Mouse (Mus musculus): ENCODE measurements around the gene Tmem110.

Tmem110 gene

DNA sequence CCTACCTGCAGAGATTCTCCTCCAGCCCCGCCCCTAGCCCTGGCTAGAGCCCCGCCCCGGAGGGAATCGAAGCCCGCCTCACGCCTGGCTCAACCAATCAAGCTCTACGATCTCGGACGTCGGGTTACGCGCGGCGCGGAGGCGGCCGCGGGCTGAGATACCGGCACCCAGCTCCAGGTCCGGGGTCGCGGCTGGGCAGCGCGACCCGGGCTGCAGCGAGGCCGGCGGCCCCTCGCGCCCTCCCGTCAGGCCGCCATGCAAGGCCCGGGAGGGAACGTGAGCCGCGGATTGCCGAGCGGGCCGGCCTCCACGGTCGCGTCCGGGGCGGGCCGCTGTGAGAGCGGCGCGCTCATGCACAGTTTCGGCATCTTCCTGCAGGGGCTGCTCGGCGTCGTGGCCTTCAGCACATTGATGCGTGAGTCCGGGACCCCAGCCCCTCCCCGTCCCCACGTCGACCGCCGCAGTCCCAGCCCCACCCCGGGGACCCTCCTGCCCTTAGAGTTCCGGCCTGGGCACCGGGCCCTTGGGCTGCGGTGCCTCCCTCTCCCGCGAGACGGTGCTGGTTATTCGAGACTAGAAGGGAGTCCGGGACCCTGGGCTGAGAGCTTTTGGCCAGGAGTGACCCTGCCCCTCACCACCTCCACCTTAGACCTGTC lies at the start of gene Tmem110:
Tmem110 (plus strand) TSS at position 115 of the 656 bp plus-strand sequence.
- peak; percentile 64 for DNase-seq (ENCODE audit: low read depth, low spot score)

DNA sequence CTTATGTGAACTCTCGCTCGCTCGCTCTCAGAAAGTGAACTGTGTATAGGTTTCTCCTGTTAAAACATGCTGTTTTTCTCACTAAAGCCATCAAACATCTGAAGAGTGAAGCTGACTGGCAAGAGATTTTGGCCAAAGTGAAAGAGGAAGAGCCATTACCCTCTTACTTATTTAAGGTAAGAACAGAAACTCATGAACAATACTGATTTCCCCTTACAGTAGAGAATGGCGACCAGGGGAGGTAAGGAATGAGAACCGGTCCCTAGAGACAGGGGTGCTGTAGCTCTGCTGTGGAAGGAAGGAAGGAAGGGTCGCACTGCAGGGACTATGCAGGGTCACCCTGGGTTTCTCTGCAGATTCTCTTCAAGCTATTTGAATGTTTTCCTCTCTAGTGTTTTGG lies 40.8 kb upstream of the Tmem110 start:
- no peak for DNase-seq (ENCODE audit: low read depth, low spot score)

DNA sequence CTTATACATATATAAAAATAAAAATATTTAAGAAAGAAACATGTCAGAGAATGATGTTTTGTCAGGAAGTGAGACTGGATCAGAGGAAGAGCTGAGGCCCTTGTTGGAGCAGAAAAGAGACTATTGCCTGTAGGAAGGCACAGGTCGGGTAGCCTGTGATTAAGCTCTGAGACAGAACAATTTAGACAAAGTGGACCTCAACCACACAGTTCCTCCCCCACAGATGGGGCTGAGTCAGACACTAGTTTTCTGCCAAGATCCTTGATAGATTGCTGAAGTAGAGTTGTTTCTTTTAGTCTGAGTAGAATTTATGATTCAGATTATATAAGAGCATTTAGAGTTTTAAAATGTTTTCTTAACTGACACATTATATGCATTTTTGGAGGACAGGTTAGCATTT lies 35.9 kb upstream of the Tmem110 start:
- peak; percentile 81 for DNase-seq (ENCODE audit: low read depth, low spot score)

DNA sequence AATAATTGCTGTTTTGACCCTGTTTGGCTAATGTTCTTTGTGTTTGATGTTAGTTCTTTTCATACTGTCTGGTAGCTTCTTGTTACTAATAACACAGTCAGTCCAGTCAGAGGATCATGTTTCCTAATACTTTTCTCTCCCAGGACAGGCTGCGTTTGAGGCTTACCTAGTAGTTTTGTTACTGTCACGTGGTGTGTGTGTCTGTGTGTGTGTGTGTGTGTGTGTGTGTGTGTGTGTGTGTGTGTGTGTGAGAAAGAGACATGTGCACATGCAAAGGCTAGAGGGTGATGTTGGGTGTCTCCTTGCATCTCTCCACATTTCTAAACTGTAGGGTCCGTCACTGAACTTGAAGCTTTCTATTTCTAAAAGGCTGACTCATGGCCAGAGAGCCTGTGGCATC lies 32.5 kb upstream of the Tmem110 start:
- DNase-seq (ENCODE audit: low read depth, low spot score) = no peak

DNA sequence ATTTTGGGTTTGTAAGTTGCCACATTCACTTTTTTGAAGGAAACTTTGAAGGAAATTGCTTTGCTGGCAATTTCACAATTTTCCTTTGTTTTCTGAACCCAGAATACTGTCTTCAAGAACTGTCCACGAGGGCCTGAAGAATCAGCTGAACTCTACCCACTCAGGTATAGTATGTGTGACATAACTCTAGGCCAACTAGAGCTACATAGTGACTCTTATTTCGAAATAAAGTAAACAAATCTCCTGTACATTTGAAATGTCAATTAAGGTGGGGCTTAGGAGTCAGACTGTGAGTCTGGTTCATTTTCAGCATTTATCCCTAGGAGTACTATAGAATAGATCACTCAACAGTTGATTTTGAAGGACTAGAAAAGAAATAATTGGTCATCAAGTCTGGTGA lies 23.6 kb upstream of the Tmem110 start:
- DNase-seq (ENCODE audit: low read depth, low spot score) = no peak

DNA sequence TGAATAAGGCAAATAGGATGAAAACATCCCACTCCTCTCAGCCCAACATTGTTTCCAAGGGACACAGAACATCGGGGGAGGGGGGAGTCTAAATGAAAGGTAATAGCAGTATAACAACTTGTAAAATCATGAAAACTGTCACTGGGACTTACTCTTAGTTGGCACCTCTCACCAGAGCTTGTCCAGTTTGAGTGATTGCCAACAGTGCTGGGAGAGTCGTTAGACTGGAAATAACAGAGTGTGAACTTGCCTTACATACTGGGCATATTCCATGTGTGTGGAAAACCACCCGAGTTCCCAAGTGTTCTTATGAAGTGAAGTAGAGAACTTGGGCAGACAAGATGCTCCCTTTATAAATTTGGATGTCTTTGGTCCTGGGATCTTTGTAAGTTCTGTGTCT lies 4.3 kb upstream of the Tmem110 start:
- DNase-seq (ENCODE audit: low read depth, low spot score) = no peak

GRCm38 (mm10) chr14:30824456-30824995 lies 864 bp upstream of the Tmem110 start:
- DNase-seq (ENCODE audit: low read depth, low spot score) = peak; percentile 65

- no peak for DNase-seq (ENCODE audit: low read depth, low spot score)
Measured at GRCm38 (mm10) chr14:30825021-30825475, 342 bp upstream of the Tmem110 start.

- DNase-seq (ENCODE audit: low read depth, low spot score) = no peak
Measured at GRCm38 (mm10) chr14:30826174-30827140, 1.1 kb downstream of the Tmem110 start.

DNA sequence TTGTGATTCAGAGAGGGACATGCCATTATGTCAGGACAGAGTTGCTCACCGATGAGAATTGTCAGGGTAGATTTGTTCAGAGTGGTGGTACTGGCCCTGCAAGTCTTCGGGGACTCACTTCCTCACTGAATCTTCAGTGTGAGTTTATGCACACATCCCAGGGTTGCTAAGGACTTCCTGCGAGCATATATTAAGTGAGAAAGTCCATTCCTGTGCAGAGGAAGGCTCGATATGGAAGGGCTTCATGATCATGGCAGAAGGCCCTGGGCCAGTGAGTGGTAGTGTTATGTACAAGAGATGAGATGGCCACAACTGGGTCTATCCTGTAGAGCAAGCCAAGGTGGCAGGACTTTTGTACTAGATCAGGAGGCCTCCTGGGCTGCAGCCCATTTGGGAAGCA lies 2.1 kb downstream of the Tmem110 start:
- DNase-seq (ENCODE audit: low read depth, low spot score) = no peak

DNA sequence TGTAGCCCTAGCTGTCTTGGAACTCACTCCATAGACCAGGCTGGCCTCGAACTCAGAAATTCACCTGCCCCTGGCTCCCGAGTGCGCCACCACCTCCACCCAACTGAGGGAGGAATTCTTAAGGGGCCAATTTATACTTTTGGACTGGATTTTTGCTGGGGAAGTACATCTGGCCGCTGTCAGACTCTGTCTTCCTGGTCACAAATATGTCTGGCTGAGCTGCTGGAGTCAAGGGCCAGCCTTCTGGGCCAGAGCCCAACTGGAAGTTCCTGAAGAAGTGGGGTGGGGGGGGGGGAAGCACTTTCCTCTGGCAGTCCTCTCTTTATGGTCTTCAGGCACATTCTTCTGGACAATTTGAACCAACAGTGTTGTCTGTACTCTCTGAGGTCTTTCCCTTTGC lies 2.7 kb downstream of the Tmem110 start:
- DNase-seq (ENCODE audit: low read depth, low spot score) = peak; percentile 31

DNA sequence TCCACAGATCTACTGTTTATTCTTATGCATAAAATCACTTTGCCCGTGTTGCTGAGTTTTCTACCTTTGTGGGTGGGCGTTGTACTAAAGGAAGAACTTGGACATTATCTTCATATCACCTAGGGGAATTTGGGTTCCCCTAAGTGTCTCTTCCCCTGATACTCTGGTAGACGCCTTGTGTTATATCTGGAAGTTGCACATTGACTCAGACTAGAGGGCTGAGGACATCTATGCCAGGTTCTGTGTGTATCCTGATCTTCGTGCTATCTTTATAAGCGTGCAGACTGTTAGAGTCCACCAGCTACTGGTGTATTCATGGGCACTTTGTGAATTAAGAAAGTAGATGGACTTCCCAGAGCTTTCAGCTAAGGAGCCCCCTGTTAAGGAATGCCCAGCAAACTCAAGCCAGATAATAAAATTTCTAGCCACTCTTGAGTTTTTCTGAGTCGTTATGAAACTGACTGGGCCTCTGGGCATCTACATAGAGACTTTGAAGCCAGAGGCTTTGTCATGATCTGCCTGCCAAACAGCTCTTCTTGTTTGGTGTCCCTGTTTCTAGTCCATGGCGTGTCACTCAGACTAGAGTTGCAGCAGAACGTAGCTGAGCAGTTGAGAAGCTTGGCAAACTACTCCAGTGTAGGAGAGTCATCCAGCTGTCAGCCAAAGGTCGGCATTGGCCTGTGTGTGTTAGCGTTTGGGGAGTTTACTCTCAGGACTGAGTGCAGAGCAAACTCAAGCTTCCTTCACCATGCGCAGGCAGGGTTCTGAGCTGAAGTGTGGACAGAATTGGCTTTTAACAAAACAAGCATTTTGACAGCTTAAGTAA lies 3.5 kb downstream of the Tmem110 start:
- DNase-seq (ENCODE audit: low read depth, low spot score) = peak; percentile 68

DNA sequence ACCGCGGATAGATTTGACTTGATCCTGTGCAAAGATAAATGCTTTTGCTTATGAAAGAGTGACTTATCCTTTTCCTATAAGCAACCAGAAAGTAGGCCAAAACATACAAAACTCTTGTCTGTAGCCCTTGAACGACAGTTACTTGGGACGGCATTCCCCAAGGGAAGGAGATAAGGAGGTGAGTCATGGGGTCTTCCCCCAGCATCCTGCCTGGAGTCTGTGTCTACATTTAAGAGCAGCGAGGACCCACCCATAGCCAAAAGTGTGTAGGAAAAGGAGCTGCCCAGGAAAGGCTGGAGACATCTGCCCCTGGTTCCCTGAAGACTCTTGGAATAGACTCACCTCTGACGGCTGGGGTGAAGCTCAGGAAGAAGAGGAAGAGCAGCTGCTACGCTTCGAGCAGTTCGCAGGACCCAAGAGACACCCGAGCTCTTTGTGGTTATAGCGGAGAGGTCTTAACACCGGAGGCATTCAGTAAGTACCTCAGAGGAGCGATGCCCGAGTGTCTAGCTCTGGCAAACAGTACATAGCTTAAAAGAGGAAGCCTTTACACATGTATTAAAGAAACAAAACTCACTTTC lies 12.1 kb downstream of the Tmem110 start:
- peak; percentile 55 for DNase-seq (ENCODE audit: low read depth, low spot score)

GRCm38 (mm10) chr14:30843701-30844100 lies 18.3 kb downstream of the Tmem110 start:
- no peak for DNase-seq (ENCODE audit: low read depth, low spot score)

DNA sequence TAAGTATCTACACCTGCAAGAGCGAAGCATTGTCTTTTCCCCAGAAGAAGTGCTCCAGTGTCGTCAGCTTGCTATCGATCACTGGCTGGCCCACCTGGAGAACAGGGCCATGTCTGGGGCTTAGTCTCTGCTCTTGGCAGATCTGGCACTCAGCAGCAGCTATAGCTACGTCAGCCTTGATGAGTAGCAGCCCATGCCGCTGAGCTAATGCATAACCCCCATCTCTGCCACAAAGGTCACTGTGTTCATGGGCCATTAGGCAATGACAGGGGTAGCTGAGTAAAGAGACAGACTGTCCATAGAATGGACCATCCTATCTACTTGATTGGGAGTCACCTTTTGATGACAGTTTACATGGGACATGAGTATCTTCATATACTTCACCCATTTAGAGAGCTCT lies 25.1 kb downstream of the Tmem110 start:
- DNase-seq (ENCODE audit: low read depth, low spot score) = no peak

- no peak for DNase-seq (ENCODE audit: low read depth, low spot score)
Measured at GRCm38 (mm10) chr14:30852325-30852724, 26.9 kb downstream of the Tmem110 start.

DNA sequence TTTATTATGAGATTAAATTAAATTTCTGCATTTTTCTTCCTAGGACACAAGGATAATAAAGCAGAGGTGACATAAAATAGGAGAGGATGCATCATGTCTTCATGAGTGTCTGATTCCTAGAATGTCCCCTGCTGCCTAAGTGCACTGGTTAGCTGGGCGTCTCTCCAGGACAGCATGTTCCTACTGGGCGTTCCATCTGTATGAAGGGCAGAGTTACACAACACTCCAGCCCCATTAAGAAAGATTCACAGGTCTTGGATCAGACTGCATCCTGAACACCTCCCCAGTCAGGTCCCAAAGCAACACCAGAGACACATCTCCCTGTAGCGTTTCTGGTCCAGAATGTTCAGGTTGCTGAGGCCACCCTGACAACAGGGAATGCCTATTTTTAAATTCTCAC lies 29.9 kb downstream of the Tmem110 start:
- DNase-seq (ENCODE audit: low read depth, low spot score) = no peak

DNA sequence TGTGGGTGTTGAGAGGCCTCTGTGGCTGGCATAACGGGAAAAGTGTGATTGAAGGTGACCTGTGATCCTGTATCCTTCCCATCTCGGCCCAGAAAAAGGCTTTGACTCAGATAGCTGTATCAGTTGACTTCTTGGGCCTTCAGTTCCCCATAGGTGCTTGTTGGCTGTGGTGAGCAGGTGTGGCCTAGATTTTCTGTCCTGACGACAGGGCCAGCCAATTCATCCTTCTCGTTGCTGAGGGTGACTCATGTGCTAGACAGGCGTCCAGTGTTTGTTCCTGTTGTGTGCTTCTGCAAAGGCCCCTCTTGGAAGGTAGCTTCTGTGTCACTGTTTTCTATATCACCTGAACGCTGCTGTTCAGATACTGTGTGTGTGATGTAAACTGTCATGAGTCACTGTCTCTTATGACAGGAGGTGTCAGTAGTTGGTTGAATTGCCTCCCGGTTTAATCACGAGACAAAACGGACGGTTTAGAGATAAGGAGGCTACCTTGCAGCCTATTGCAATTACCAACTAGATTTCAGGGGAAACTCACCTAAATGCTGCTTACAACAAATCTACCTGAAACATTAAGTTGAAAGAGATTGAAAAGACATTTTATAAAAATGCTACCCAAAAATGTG lies 31.6 kb downstream of the Tmem110 start:
- no peak for DNase-seq (ENCODE audit: low read depth, low spot score)

GRCm38 (mm10) chr14:30857990-30858389 lies 32.6 kb downstream of the Tmem110 start:
- peak; percentile 44 for DNase-seq (ENCODE audit: low read depth, low spot score)

DNA sequence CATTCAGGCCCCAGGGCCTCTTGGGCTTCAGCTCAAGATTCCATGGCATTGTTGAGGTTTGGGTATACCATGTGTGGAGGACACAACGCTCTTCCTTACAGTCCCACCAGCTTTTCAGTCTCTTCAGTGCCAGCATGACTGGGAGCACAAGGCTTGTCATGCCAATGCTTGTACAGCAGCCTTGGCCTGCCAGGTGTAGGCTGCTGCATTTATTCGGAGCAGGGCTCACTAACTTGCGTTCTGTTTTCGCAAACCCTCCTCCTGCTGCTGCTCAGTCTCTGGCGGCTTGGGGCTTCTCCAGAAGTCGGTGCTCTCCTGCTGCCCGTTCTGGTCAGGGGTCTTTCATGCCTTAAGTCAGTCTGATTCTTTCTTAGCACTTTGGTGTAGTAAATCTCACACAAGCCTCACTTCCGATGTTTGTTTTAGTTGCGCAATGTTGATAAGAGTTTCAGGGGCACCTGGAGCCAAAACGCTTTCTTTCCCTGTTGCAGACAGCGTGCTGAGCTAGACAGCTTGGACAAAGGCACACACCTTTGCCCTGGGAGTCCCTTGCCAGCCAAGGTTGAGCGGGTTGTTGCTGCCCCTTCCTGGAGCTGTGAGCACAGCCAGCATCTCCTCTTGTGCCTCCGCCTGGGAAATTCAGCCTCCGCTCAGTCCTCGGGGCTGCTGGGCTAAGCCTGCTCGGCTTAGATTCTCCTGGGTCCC lies 36.2 kb downstream of the Tmem110 start:
- DNase-seq (ENCODE audit: low read depth, low spot score) = no peak
